Mouse (Mus musculus): ENCODE results near the gene Negr1.

Negr1 gene

GRCm38 (mm10) chr3:157215937-157216719 lies 654.5 kb downstream of the Negr1 start:
- DNase-seq (ENCODE audit: low read depth, low spot score) = no peak

GRCm38 (mm10) chr3:157217794-157218193 lies 656.2 kb downstream of the Negr1 start:
- DNase-seq (ENCODE audit: low read depth, low spot score) = no peak

- DNase-seq (ENCODE audit: low read depth, low spot score) = no peak
Measured at GRCm38 (mm10) chr3:157224920-157225319, 663.3 kb downstream of the Negr1 start.

- DNase-seq (ENCODE audit: low read depth, low spot score) = peak; percentile 50
Measured at GRCm38 (mm10) chr3:157232723-157233122, 671.1 kb downstream of the Negr1 start.

GRCm38 (mm10) chr3:157240240-157240639 lies 678.6 kb downstream of the Negr1 start:
- no peak for DNase-seq (ENCODE audit: low read depth, low spot score)

GRCm38 (mm10) chr3:157255446-157255845 lies 693.9 kb downstream of the Negr1 start:
- no peak for DNase-seq (ENCODE audit: low read depth, low spot score)

GRCm38 (mm10) chr3:157255863-157256262 lies 694.3 kb downstream of the Negr1 start:
- no peak for DNase-seq (ENCODE audit: low read depth, low spot score)

GRCm38 (mm10) chr3:157268742-157269141 lies 707.1 kb downstream of the Negr1 start:
- peak; percentile 24 for DNase-seq (ENCODE audit: low read depth, low spot score)

- DNase-seq (ENCODE audit: low read depth, low spot score) = no peak
Measured at GRCm38 (mm10) chr3:157272379-157272778, 710.8 kb downstream of the Negr1 start.

- no peak for DNase-seq (ENCODE audit: low read depth, low spot score)
Measured at GRCm38 (mm10) chr3:157274143-157274542, 712.5 kb downstream of the Negr1 start.

GRCm38 (mm10) chr3:157279717-157280116 lies 718.1 kb downstream of the Negr1 start:
- DNase-seq (ENCODE audit: low read depth, low spot score) = no peak

GRCm38 (mm10) chr3:157281259-157281658 lies 719.7 kb downstream of the Negr1 start:
- no peak for DNase-seq (ENCODE audit: low read depth, low spot score)

- DNase-seq (ENCODE audit: low read depth, low spot score) = no peak
Measured at GRCm38 (mm10) chr3:157291286-157291685, 729.7 kb downstream of the Negr1 start.

GRCm38 (mm10) chr3:157297216-157297615 lies 735.6 kb downstream of the Negr1 start:
- DNase-seq (ENCODE audit: low read depth, low spot score) = no peak

- DNase-seq (ENCODE audit: low read depth, low spot score) = no peak
Measured at GRCm38 (mm10) chr3:157303430-157304116, 742.0 kb downstream of the Negr1 start.

- DNase-seq (ENCODE audit: low read depth, low spot score) = peak; percentile 94
Measured at GRCm38 (mm10) chr3:157321081-157321573, 759.5 kb downstream of the Negr1 start.

GRCm38 (mm10) chr3:157321834-157322233 lies 760.2 kb downstream of the Negr1 start:
- peak; percentile 86 for DNase-seq (ENCODE audit: low read depth, low spot score)

GRCm38 (mm10) chr3:157334169-157334568 lies 772.6 kb downstream of the Negr1 start:
- DNase-seq (ENCODE audit: low read depth, low spot score) = no peak

- no peak for DNase-seq (ENCODE audit: low read depth, low spot score)
Measured at GRCm38 (mm10) chr3:157349480-157349879, 787.9 kb downstream of the Negr1 start.

- peak; percentile 33 for DNase-seq (ENCODE audit: low read depth, low spot score)
Measured at GRCm38 (mm10) chr3:157358905-157359304, 797.3 kb downstream of the Negr1 start.

GRCm38 (mm10) chr3:157359840-157360239 lies 798.2 kb downstream of the Negr1 start:
- no peak for DNase-seq (ENCODE audit: low read depth, low spot score)

Measured in ES-CJ7 (cell line).